Mouse (Mus musculus) lung, postnatal 0 days (tissue): ENCODE results near the gene Sumf1.

Experiments
- CTCF ChIP-seq: IDR thresholded peaks from 2 replicates; pipeline ENCODE4 v1.5.1; 2016; ENCODE audit warnings: antibody characterized with exemption, mild to moderate bottlenecking
- EP300 ChIP-seq: IDR thresholded peaks from 2 replicates; pipeline ENCODE4 v1.6.1; 2016; ENCODE audit warnings: antibody characterized with exemption, mild to moderate bottlenecking, control low read depth

DNA sequence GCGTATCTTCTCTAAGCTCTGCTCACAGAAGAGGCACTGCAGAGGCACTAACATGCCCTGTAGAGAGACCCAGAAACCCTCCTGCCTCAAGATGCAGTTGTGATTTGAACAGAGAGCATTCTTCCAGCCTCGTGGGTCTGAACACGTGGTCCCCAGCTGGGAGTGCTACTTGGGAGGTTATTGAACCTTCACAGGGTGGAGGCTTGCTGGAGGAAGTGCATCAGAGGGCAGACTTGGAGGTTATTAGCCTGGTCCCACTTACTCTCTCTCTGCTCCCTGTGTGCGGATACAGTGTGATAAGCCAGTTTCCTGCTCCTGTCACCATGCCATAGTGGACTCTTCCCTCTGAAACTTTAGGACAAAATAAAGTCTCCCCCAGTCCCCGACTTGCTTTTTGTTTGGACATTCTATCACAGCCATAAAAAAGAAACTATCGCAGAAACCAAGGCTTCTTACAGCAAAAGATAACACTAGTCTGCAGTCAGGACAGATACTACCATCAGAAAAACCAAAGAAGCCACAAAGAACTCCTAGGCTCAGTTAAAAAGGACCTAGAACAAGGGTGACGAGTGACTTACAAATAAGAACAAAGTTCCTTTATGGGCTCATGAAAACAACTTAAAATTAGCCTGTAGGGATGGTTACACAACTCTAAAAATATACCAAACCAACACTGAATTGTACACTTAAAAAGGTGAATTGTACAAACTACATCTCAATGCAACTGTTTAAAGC, 17.3 kb downstream of the Sumf1 start:
- TF ChIP-seq EP300 (no peak), CTCF (no peak)
